Mouse (Mus musculus) thymus, adult 2 months (tissue): ENCODE measurements at regions not wholly inside any gene's neighbourhood (a gene's known extent, or its start where the extent isn't known, plus 50 kb on each side); places are given as distances from the start of the nearest gene placed in this dataset.

Experiments
- CTCF ChIP-seq: fragments of 200-500 bp; IDR thresholded peaks from 2 replicates; pipeline ENCODE4 v1.5.1; 2012; ENCODE audit warnings: mild to moderate bottlenecking, control low read depth, low read length, moderate library complexity, borderline replicate concordance; ENCODE audit not compliant: control insufficient read depth, poor library complexity, insufficient read depth; ENCODE audit errors: extremely low read depth
- POLR2A ChIP-seq: fragments of 200-500 bp; IDR thresholded peaks from 2 replicates; pipeline ENCODE4 v1.6.1; 2012; ENCODE audit warnings: mild to moderate bottlenecking, low read length, control low read depth, moderate library complexity; ENCODE audit not compliant: control insufficient read depth, poor library complexity, insufficient read depth; ENCODE audit errors: extremely low read depth

- TF ChIP-seq CTCF (no peak), POLR2A (no peak)
Observed at GRCm38 (mm10) chr2:50656351-50656750, 359.8 kb upstream of the Mmadhc start.
